ENCODE assay signal across 8 mouse cellular contexts in the genomic region with DNA sequence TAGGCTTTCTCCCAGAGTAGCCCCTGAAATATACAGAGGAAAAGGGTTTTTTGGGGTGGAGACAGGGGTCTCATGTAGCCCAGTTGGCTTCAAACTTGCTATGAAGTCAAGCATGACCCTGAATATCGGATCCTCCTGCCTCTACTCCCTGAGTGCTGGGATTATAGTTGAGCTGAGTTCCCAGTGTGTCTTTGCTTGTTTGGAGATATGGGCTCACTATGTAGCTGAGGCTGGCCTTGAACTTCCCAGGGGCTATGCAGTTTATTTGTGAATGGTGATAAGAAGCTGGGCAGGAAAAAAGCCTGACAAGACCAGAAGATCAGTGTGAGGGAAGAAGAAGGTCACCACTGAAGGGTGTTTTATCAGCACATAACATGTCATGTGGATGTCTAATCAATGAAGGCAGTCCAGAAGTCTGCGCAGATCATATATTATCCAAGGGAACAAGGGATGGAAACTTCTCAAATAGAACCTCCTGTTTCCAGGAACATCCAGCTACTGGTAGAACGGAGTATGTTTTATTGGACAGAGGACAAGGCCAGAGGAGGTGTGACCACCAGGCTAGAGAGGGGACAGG. TPM values are rescaled to one million over a fixed set of nuclear protein-coding genes. Genes with fewer than 3 reads are reported as not detected.
DNase-seq lines count a peak whose midpoint lies in the region; ATAC-seq and TF ChIP-seq lines count a peak whose summit lies in the region.

No protein-coding gene starts in this region.

- ATAC-seq in liver, embryonic 13.5 days (ENCODE audit: low read depth), result peak; percentile 83
- ATAC-seq in stomach, postnatal 0 days (ENCODE audit: low FRiP score, low TSS enrichment), result peak; percentile 37; the same call in 1 of the 2 replicates

- 62% methylated on average over 3 of the region's 3 CpGs for WGBS in cerebellum, adult 2 months
- WGBS in liver, embryonic 13.5 days (ENCODE audit: insufficient replicate concordance), result 25% methylated on average over 3 of the region's 3 CpGs
- 74% methylated on average over 3 of the region's 3 CpGs for WGBS in stomach, postnatal 0 days

- H3K27me3 ChIP-seq in cerebellum, adult 2 months (ENCODE audit: control insufficient read depth, insufficient read depth, low read length), result no peaks in the 10 kb centered on the region
- H3K27me3 ChIP-seq in testis, adult 2 months (ENCODE audit: control insufficient read depth, insufficient read depth, low read length), result no peaks in the 10 kb centered on the region
- no peaks in the 10 kb centered on the region for H3K27me3 ChIP-seq in liver, embryonic 13.5 days
- H3K27me3 ChIP-seq in stomach, postnatal 0 days (ENCODE audit: control insufficient read depth, insufficient read depth, low read length), result no peaks in the 10 kb centered on the region

- H3K9ac ChIP-seq in liver, embryonic 13.5 days, result peak overlapping the region; percentile 67
- H3K9ac ChIP-seq in stomach, postnatal 0 days (ENCODE audit: low read length), result no peak overlapping the region

- TF ChIP-seq POLR2A in cerebellum, adult 2 months (IDR thresholded peaks at IDR 0.05; ENCODE audit: borderline replicate concordance, insufficient read depth, low read length), result no peak
- TF ChIP-seq POLR2A in testis, adult 2 months (IDR thresholded peaks at IDR 0.05; ENCODE audit: control insufficient read depth, low read depth, low read length), result no peak

- H3K4me2 ChIP-seq in liver, embryonic 13.5 days, result peak overlapping the region; percentile 67
- peak overlapping the region; percentile 58 for H3K4me2 ChIP-seq in stomach, postnatal 0 days (replicated peaks; ENCODE audit: low read depth)

- H3K27ac ChIP-seq in cerebellum, adult 2 months (ENCODE audit: insufficient read depth, low read length), result no peak overlapping the region
- H3K27ac ChIP-seq in testis, adult 2 months (ENCODE audit: control insufficient read depth, insufficient read depth, low read depth, low read length), result peak overlapping the region; percentile 73
- peak overlapping the region; percentile 90 for H3K27ac ChIP-seq in liver, embryonic 13.5 days
- H3K27ac ChIP-seq in stomach, postnatal 0 days (replicated peaks), result no peak overlapping the region

- no peak for TF ChIP-seq CTCF in cerebellum, adult 2 months (IDR thresholded peaks at IDR 0.05; ENCODE audit: borderline replicate concordance, insufficient read depth, low read depth, low read length)
- no peak for TF ChIP-seq CTCF in testis, adult 2 months (IDR thresholded peaks at IDR 0.05; ENCODE audit: control insufficient read depth, insufficient read depth, insufficient replicate concordance, low read depth, low read length)
- no peak for TF ChIP-seq CTCF in stomach, postnatal 0 days (IDR thresholded peaks at IDR 0.05; ENCODE audit: low read depth)

- 0 out of 2 replicates have a peak, but pooled peaks cover 5% of the 10 kb centered on the region for H3K9me3 ChIP-seq in liver, embryonic 13.5 days (replicated peaks)
- no peaks in the 10 kb centered on the region for H3K9me3 ChIP-seq in stomach, postnatal 0 days (ENCODE audit: control insufficient read depth, low read length)

- TF ChIP-seq EP300 in stomach, postnatal 0 days (optimal IDR thresholded peaks at IDR 0.05), result no peak

- H3K4me1 ChIP-seq in cerebellum, adult 2 months (ENCODE audit: control insufficient read depth, insufficient read depth, low read length), result no peaks in the 10 kb centered on the region
- H3K4me1 ChIP-seq in testis, adult 2 months (ENCODE audit: control insufficient read depth, insufficient read depth, low read length), result peaks cover 3% of the 10 kb centered on the region
- H3K4me1 ChIP-seq in liver, embryonic 13.5 days (replicated peaks), result peaks cover 27% of the 10 kb centered on the region
- no peaks in the 10 kb centered on the region for H3K4me1 ChIP-seq in stomach, postnatal 0 days (replicated peaks; ENCODE audit: control insufficient read depth, insufficient read depth)

- no peak for DNase-seq in cerebellum, adult 2 months
- no peak for DNase-seq in cerebellum, adult 9-10 months
- DNase-seq in testis, postnatal 14 days (ENCODE audit: low spot score), result no peak
- peak; percentile 54 for DNase-seq in liver, embryonic 13.5 days
- no peak for DNase-seq in stomach, postnatal 0 days (ENCODE audit: low spot score)
- DNase-seq in layer of hippocampus, postnatal 14 days (ENCODE audit: low spot score in 2 of 2), result no peak
- no peak for DNase-seq in lung, postnatal 4 days

- H3K4me3 ChIP-seq in cerebellum, adult 2 months (replicated peaks; ENCODE audit: insufficient read depth, low read depth, low read length), result peak overlapping the region; percentile 74
- peak overlapping the region; percentile 75 for H3K4me3 ChIP-seq in testis, adult 2 months (ENCODE audit: control insufficient read depth, low read depth, low read length)
- peak overlapping the region; percentile 60 for H3K4me3 ChIP-seq in liver, embryonic 13.5 days (replicated peaks)
- 0 out of 2 replicates have a peak overlapping the region, but pooled peaks have one; percentile 37 for H3K4me3 ChIP-seq in stomach, postnatal 0 days (ENCODE audit: low read depth, low read length)

- no peaks in the 10 kb centered on the region for H3K36me3 ChIP-seq in testis, adult 2 months (ENCODE audit: control insufficient read depth, insufficient read depth, low read length)
- H3K36me3 ChIP-seq in liver, embryonic 13.5 days, result no peaks in the 10 kb centered on the region
- H3K36me3 ChIP-seq in stomach, postnatal 0 days (ENCODE audit: control insufficient read depth, insufficient read depth, low read length), result no peaks in the 10 kb centered on the region

RNA-seq across cellular contexts. Expression of a gene that starts 9.4 kb away (rescaled TPM):
- 2.1 and 2.5 TPM in 2 replicates for polyA plus RNA-seq in cerebellum, adult 2 months (2012; rRNA removed)
- polyA plus RNA-seq in testis, adult 2 months (2012; rRNA removed), result 291 and 327 TPM in 2 replicates
- polyA plus RNA-seq in liver, embryonic 13.5 days (2015; fragmentation: Nextera tagmentation; extraction: Ambion mirVana), result 37.0 and 43.0 TPM in 2 replicates
- polyA plus RNA-seq in stomach, postnatal 0 days (2015; fragmentation: Nextera tagmentation; extraction: Ambion mirVana), result 69.3 and 73.3 TPM in 2 replicates
- 1 to 10 TPM; 8.2 to 9.4 TPM for total RNA-seq in layer of hippocampus, postnatal 14 days (2021)

RNA-seq across cellular contexts. Expression of a gene that starts 10.9 kb away (rescaled TPM):
- polyA plus RNA-seq in cerebellum, adult 2 months (2012; rRNA removed), result 103 TPM in 2 replicates
- polyA plus RNA-seq in testis, adult 2 months (2012; rRNA removed), result 22.2 and 23.1 TPM in 2 replicates
- 3.6 and 4.8 TPM in 2 replicates for polyA plus RNA-seq in liver, embryonic 13.5 days (2015; fragmentation: Nextera tagmentation; extraction: Ambion mirVana)
- polyA plus RNA-seq in stomach, postnatal 0 days (2015; fragmentation: Nextera tagmentation; extraction: Ambion mirVana), result 24.0 and 27.7 TPM in 2 replicates
- 100 to 1,000 TPM; 230 to 235 TPM for total RNA-seq in layer of hippocampus, postnatal 14 days (2021)

Comparison
In these comparisons a context has a peak if more than half of its experiments do, and no peak if none do; other contexts are left out.
1. H3K27ac ChIP-seq: peak in testis, adult 2 months (single experiment) and liver, embryonic 13.5 days (single experiment); none in cerebellum, adult 2 months (single experiment) and stomach, postnatal 0 days (single experiment).
2. RNA of a gene that starts 9.4 kb away (polyA plus RNA-seq): 291 to 327 TPM in testis, adult 2 months, 69.3 to 73.3 TPM in stomach, postnatal 0 days and 37.0 to 43.0 TPM in liver, embryonic 13.5 days; 2.1 to 2.5 TPM in cerebellum, adult 2 months; every median in the first group is over 10 times any median in the second.
3. Peak in every context shown above with its lines, with median percentiles within 50 percentile points of each other: H3K4me3 ChIP-seq.